In genomic region chr11:118891516-118891915, GRCm38 (mm10) we compare ENCODE assay signal across 13 mouse cellular contexts. TPM values are rescaled to one million over a fixed set of nuclear protein-coding genes. Genes with fewer than 3 reads are reported as not detected.
DNase-seq lines count a peak whose midpoint lies in the region; ATAC-seq and TF ChIP-seq lines count a peak whose summit lies in the region.
"Had no signal": no experiment of that assay in that cellular context is flagged by ENCODE, and none has a peak within 500 bp of the region (broad histone marks: within the 10 kb centered on the region; RNA-seq: fewer than 3 reads in every experiment).

No protein-coding gene starts in this region.

- no peak overlapping the region for H3K4me3 ChIP-seq in cortical plate, adult 2 months (ENCODE audit: insufficient read depth, low read length)
- no peak overlapping the region for H3K4me3 ChIP-seq in midbrain, embryonic 13.5 days (replicated peaks)
- H3K4me3 ChIP-seq: heart, embryonic 13.5 days; kidney, embryonic 15.5 days; limb, embryonic 12.5 days had no signal

- H3K27me3 ChIP-seq in midbrain, embryonic 13.5 days, result no peaks in the 10 kb centered on the region; the same call in 1 of the 2 replicates

- WGBS in midbrain, embryonic 13.5 days, result 85% methylated on average over 15 of the region's 15 CpGs

- no peaks in the 10 kb centered on the region for H3K9me3 ChIP-seq in midbrain, embryonic 13.5 days
- H3K9me3 ChIP-seq: heart, embryonic 13.5 days; kidney, embryonic 15.5 days had no signal

- peak overlapping the region; percentile 71; the same call in 1 of the 2 replicates for H3K27ac ChIP-seq in cortical plate, adult 2 months (ENCODE audit: insufficient read depth, low read length)
- peak overlapping the region; percentile 51 for H3K27ac ChIP-seq in midbrain, embryonic 13.5 days
- H3K27ac ChIP-seq: heart, embryonic 13.5 days; kidney, embryonic 15.5 days; limb, embryonic 12.5 days had no signal

- peak; percentile 98 for DNase-seq in brain, adult 2 months (ENCODE audit: low read depth, low spot score)
- peak; percentile 98 for DNase-seq in cerebellum, adult 11 months
- DNase-seq in MN1 (ENCODE audit: low spot score), result no peak
- no peak for DNase-seq in kidney, postnatal 25 days
- DNase-seq: gastrocnemius, postnatal 25 days; layer of hippocampus, adult 9-11 months; thymus, postnatal 4 days had no signal

- H3K4me2 ChIP-seq in midbrain, embryonic 13.5 days (replicated peaks), result no peak overlapping the region
- H3K4me2 ChIP-seq: heart, embryonic 13.5 days; kidney, embryonic 15.5 days; limb, embryonic 12.5 days had no signal

- no peak for TF ChIP-seq POLR2A in cortical plate, adult 2 months (IDR thresholded peaks at IDR 0.05; ENCODE audit: extremely low read depth, insufficient read depth, low read length)

- H3K9ac ChIP-seq in midbrain, embryonic 13.5 days (replicated peaks), result no peak overlapping the region
- H3K9ac ChIP-seq: heart, embryonic 13.5 days; kidney, embryonic 15.5 days; limb, embryonic 12.5 days had no signal

- TF ChIP-seq CTCF in cortical plate, adult 2 months (IDR thresholded peaks at IDR 0.05; ENCODE audit: extremely low read depth, insufficient read depth, low read length), result no peak

- H3K4me1 ChIP-seq in cortical plate, adult 2 months (ENCODE audit: control insufficient read depth, insufficient read depth, low read length), result peaks cover 27% of the 10 kb centered on the region
- H3K4me1 ChIP-seq in midbrain, embryonic 13.5 days (replicated peaks), result peaks cover 33% of the 10 kb centered on the region
- H3K4me1 ChIP-seq: heart, embryonic 13.5 days; kidney, embryonic 15.5 days; limb, embryonic 12.5 days had no signal

- ATAC-seq in midbrain, embryonic 13.5 days, result no peak
- ATAC-seq in erythroblast, adult 5-6 weeks (replicated peaks; ENCODE audit: low FRiP score, poor library complexity, severe bottlenecking), result no peak

- H3K36me3 ChIP-seq in midbrain, embryonic 13.5 days, result no peaks in the 10 kb centered on the region
- H3K36me3 ChIP-seq: heart, embryonic 13.5 days; kidney, embryonic 15.5 days; limb, embryonic 12.5 days had no signal

RNA-seq across cellular contexts. Expression of gene Rbfox3, which starts 19.9 kb away (rescaled TPM):
- polyA plus RNA-seq in cortical plate, adult 2 months (2012; rRNA removed), result 117 TPM in 2 replicates
- 28.2 and 29.9 TPM in 2 replicates for polyA plus RNA-seq in midbrain, embryonic 13.5 days (2015; fragmentation: Nextera tagmentation; extraction: Ambion mirVana)
- not detected in 2 replicates for total RNA-seq in erythroblast, adult 5-6 weeks (2015; ENCODE audit: low replicate concordance)
- not detected in 2 replicates for total RNA-seq in erythroblast, adult 5-6 weeks (2017; ENCODE audit: low replicate concordance)

Comparison
In these comparisons a context has a peak if more than half of its experiments do, and no peak if none do; other contexts are left out.
1. DNase-seq: peak in brain, adult 2 months (single experiment) and cerebellum, adult 11 months (single experiment); none in MN1 (single experiment) and kidney, postnatal 25 days (0 of 2).